Mouse (Mus musculus) spleen, postnatal 10 days (tissue): ENCODE data around the gene Ddx42.
"Not testable (repeated sequence)": the region's sequence is repeated elsewhere in the genome, so short reads cannot be mapped to it uniquely, and the experiment has no call there.

Source experiments
- DNase-seq, 2 experiments: peaks; one replicate each; pipeline ENCODE4 v3.0.0; 2021 to 2022; ENCODE audit warnings: low spot score in 2 of 2

Ddx42 gene

GRCm38 (mm10) chr11:106216730-106217490 lies at the start of gene Ddx42:
Gene Ddx42, plus strand, starts transcription at chr11:106216926.
- DNase-seq, result peak; percentile 84 to 92

DNA sequence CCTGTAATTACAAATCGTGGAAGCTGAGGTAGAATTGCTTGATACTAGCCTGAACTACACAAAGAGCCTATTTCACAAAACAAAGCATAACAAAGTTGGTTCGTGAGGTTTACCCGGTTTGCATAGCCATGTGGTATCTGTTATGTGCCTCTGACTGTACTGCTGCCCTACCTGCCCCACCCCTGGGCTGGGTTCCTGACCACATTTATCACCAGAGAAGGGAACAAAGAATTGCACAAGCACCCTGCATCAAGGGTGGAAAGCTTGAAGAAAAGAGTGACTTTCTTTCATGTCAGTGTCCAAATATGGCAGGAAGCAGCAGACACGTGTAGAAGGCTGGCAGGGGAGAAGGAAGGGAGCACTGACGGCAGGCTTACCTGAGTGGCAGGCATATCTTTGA lies 49.3 kb upstream of the Ddx42 start:
- DNase-seq, result no peak

GRCm38 (mm10) chr11:106170807-106171206 lies 45.9 kb upstream of the Ddx42 start:
- DNase-seq, result peak in 1 of 2 experiments; percentile 59

DNA sequence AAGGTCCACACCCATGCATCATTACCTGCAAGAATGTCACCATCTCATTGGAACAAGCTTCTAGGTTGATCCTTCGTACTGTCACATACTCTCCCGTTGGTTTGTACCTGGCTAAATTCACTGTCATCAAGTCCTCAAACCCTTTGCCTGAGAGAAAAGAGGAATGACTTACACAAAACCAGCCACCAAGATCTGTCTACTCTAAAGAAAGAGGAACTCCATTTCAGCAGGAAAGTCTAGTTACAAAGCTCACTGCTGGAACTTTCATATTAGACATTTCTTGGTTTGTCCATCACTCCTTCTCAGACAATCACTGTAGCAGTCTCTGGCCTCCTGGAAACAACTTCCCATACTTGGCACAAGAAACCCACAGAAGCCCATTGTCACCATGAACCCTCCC lies 43.5 kb upstream of the Ddx42 start:
- no peak for DNase-seq

- no peak for DNase-seq
Measured at GRCm38 (mm10) chr11:106174372-106174771, 42.4 kb upstream of the Ddx42 start.

DNA sequence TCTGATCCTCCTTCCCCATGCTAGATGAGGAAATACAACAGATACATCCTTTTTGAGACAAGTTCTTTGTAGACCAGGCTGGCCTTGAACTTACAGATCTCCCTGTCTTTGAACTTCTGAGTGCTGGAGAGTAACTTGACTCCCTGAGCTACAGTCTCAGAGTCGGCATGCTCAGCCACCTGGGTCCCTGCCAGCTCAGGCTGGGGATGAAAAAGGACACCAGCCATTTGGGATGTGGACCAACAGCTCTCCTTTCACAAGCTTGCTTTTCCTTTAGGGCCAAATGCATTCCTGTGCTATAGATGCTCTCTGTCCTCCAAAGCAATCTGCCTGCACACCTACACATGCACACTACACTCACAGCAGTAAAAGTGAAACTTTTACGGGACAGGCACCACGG lies 41.6 kb upstream of the Ddx42 start:
- DNase-seq, result no peak

DNA sequence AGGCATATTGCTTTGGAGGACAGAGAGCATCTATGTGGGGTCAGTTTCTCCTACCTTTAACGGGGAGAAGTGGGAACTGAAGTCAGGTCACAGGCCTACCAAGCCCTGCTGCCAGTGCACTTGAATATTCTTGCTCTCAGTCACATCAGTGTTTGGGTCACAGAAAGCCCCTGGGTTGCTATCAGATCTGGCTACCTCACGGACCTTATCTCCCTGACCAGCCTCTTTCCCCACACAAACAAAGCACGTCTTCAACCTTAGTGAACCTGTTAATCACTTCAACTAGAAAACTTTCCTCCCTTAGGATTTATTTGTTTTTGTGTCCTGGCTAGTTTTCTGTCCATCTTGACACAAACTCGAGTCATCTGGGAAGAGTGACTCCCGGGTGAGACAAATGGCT lies 40.4 kb upstream of the Ddx42 start:
- no peak for DNase-seq

GRCm38 (mm10) chr11:106178036-106178782 lies 38.5 kb upstream of the Ddx42 start:
- DNase-seq, result no peak

DNA sequence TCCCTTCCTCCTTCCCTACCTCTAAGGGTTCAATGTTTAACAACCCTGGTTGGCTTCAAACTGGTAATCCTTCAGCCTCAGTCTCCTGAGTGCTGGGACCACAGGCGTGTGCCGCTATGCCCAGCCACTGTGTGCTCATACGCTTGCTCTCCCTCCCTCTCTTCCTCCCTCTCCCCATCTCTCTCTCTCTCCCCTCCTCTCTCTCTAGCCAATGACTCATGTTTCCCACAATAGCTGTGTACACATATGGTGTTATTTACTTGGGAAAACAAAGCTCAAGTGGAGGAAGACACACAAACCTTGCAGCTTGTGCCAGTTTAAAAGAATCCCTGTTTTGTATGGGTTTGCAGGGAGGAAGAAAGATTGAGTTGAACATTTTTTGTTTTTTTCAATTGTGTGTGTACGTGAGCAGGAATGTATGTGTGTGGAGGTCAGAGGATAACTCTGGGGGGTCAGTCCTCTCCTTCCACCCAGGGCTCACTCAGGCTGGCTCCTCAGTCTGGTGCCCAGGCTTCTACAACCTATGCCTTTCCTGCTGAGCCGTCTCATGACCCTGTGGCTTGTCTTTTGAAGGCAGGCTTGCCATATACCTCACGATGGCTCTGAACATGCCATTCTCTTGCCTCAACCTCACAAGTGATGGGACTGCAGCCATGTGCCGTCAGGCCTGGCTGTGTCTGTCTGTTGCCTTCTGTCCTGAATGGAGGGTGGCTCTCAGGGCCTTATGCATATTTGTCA lies 36.8 kb upstream of the Ddx42 start:
- no peak for DNase-seq

GRCm38 (mm10) chr11:106180449-106180801 lies 36.3 kb upstream of the Ddx42 start:
- no peak for DNase-seq

GRCm38 (mm10) chr11:106187326-106187725 lies 29.4 kb upstream of the Ddx42 start:
- no peak for DNase-seq

GRCm38 (mm10) chr11:106191716-106192115 lies 25.0 kb upstream of the Ddx42 start:
- no peak for DNase-seq

GRCm38 (mm10) chr11:106192241-106192640 lies 24.5 kb upstream of the Ddx42 start:
- no peak for DNase-seq

DNA sequence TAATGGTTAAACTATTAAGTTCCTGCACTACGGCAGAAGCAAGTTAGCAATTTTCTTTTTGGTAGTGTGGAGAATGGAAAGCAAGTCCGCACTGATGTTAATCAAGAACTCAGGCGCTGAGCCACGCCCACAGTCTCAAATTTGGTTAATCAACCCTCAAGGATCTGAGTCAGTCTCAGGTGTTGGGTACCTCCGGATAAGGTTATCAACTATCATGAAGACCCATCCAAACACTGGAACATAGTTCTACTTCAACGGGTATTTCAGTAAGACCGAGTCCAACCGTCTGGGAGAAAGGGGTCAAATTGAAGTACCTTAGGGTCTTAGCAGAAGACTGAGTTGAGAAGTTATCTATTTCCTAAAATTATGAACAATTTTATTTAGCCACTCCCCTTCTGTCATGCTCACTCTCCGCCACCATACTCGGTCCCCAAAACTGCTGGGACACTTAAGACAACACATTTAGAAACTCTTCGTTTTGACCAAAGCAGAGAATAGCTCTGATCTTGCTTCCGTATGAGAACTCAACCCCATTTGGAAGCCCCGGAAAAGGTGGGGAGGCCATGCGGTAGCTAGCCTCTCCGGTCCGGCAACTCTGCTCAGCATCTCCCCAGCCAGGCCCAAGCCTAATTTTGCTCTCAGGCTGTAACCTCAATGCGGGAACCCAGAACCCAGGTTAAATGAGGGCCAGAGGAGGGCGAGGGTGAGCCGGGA lies 23.9 kb upstream of the Ddx42 start:
- peak in 1 of 2 experiments; percentile 30 for DNase-seq

- peak; percentile 93 to 99 for DNase-seq
Measured at GRCm38 (mm10) chr11:106193371-106194154, 23.2 kb upstream of the Ddx42 start.

GRCm38 (mm10) chr11:106194155-106194541 lies 22.6 kb upstream of the Ddx42 start:
- no peak for DNase-seq

GRCm38 (mm10) chr11:106194891-106195290 lies 21.8 kb upstream of the Ddx42 start:
- no peak for DNase-seq

- no peak for DNase-seq
Measured at GRCm38 (mm10) chr11:106195341-106195740, 21.4 kb upstream of the Ddx42 start.

DNA sequence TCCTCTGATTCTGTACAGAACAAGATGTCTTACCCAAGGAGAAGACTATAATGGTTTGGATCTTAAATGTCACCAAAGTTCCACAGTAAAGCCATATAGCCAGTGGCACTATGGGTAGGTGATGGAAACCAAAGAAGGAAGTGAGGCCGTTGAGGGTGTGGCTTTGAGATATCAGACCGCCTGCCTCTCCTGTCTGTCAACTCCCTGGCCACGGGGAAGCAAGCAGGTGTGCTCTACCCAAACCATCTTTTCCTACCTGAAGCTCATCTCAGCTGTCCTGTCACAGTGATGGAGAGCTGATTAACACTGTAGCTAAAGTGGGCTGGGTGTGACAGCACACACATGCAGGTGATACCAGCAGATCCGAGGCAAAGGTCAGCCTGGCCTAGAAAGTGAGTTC lies 18.4 kb upstream of the Ddx42 start:
- no peak for DNase-seq

DNA sequence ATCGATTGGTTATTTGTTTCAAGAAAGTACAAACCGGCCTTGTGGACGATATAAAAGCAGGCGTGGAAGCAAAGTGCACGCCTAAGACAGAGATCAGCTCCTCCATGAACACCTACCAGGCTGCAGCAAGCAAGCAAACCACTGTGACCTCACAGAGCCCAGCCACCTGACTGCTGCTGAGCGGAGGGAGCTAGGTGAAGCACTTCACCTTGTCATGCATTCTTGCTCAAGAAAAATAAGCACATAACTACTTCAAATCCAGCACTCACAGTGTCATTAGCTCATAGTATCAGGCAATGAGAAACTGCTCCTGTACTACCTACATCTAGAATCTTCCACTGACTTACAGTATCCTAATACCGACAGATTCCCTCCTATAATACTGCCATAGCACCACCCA lies 16.7 kb upstream of the Ddx42 start:
- DNase-seq, result not testable (repeated sequence)

- DNase-seq, result no peak
Measured at GRCm38 (mm10) chr11:106200756-106201155, 16.0 kb upstream of the Ddx42 start.
